Mouse (Mus musculus): Measurements from ENCODE around the gene Syne3.

The Syne3 gene

GRCm38 (mm10) chr12:104882061-104882460 lies 127.5 kb downstream of the Syne3 start:
- no peak for DNase-seq

DNA sequence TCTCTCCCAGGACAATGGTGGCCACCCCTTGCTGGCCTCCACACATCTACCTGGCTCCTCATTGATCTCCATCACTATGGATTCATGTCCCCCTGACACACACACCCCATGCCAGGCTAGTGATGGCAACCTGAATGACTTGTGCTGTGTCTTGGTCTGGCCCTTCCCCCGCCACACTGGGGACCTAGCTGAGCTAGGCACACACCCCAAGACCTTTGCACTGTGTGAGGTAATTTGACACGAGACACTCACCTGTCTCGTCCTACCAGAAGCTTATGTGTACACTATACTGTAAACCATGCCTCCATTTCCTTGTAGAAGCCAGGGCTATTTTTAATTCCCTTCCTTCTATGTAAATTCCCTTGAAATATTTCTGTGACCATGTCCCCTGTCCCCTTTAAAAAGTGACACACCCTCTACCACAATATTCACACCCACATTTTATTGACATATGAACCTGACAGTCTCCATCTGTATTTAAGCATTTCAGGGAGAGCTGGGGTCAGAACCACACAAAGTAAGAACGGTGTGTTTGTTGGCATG lies 128.0 kb downstream of the Syne3 start:
- no peak for DNase-seq

DNA sequence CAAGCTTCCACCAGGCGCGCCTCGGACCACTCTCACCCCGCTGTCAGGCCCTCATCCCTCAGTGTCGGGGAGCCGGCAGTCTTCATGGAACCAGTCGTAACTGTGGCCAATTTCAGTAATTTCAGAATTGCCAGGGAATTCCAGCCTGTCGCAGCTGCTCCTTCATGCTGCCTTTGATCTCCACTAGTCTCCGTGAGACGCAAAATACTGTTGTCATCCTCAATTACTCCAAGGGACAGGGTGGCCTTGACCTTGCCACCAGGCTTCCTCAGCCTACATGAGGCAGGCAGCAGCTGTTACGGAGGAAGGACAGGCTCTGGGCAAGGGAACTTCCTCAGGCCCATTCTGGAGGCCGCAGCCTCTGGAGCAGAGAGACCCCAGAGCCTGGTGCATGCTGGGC lies 129.2 kb downstream of the Syne3 start:
- no peak for DNase-seq

Data from kidney, postnatal 25 days (tissue).